Mouse (Mus musculus): ENCODE results near the gene Ugp2. TPM values are rescaled to one million over a fixed set of nuclear protein-coding genes. Genes with fewer than 3 reads are reported as not detected.
"Not testable (repeated sequence)": the region's sequence is repeated elsewhere in the genome, so short reads cannot be mapped to it uniquely, and the experiment has no call there.

Ugp2 gene
- total RNA-seq, 1 experiment from 2014 or later: 118 TPM

- ATAC-seq (replicated peaks; ENCODE audit: insufficient number of reproducible peaks, low FRiP score, low TSS enrichment, poor library complexity, severe bottlenecking): no peak
These were observed 27.5 kb downstream of the Ugp2 start for GRCm38 (mm10) chr11:21343490-21343889.

GRCm38 (mm10) chr11:21339088-21339487, 31.9 kb downstream of the Ugp2 start:
- no peak for ATAC-seq (replicated peaks; ENCODE audit: insufficient number of reproducible peaks, low FRiP score, low TSS enrichment, poor library complexity, severe bottlenecking)

- no peak for ATAC-seq (replicated peaks; ENCODE audit: insufficient number of reproducible peaks, low FRiP score, low TSS enrichment, poor library complexity, severe bottlenecking)
These were observed 33.1 kb downstream of the Ugp2 start for GRCm38 (mm10) chr11:21337855-21338254.

- no peak for ATAC-seq (replicated peaks; ENCODE audit: insufficient number of reproducible peaks, low FRiP score, low TSS enrichment, poor library complexity, severe bottlenecking)
These were observed 38.2 kb downstream of the Ugp2 start for GRCm38 (mm10) chr11:21332639-21333295.

- no peak for ATAC-seq (replicated peaks; ENCODE audit: insufficient number of reproducible peaks, low FRiP score, low TSS enrichment, poor library complexity, severe bottlenecking)
These were observed 42.9 kb downstream of the Ugp2 start for GRCm38 (mm10) chr11:21328141-21328540.

GRCm38 (mm10) chr11:21327486-21327885, 43.5 kb downstream of the Ugp2 start:
- no peak for ATAC-seq (replicated peaks; ENCODE audit: insufficient number of reproducible peaks, low FRiP score, low TSS enrichment, poor library complexity, severe bottlenecking)

- no peak for ATAC-seq (replicated peaks; ENCODE audit: insufficient number of reproducible peaks, low FRiP score, low TSS enrichment, poor library complexity, severe bottlenecking)
These were observed 44.2 kb downstream of the Ugp2 start for GRCm38 (mm10) chr11:21326770-21327169.

- ATAC-seq (replicated peaks; ENCODE audit: insufficient number of reproducible peaks, low FRiP score, low TSS enrichment, poor library complexity, severe bottlenecking): no peak
These were observed 45.2 kb downstream of the Ugp2 start for GRCm38 (mm10) chr11:21325781-21326180.

- ATAC-seq (replicated peaks; ENCODE audit: insufficient number of reproducible peaks, low FRiP score, low TSS enrichment, poor library complexity, severe bottlenecking): no peak
These were observed 48.7 kb downstream of the Ugp2 start for GRCm38 (mm10) chr11:21322349-21322748.

GRCm38 (mm10) chr11:21321577-21321976, 49.4 kb downstream of the Ugp2 start:
- no peak for ATAC-seq (replicated peaks; ENCODE audit: insufficient number of reproducible peaks, low FRiP score, low TSS enrichment, poor library complexity, severe bottlenecking)

GRCm38 (mm10) chr11:21313922-21314657, 56.9 kb downstream of the Ugp2 start:
- ATAC-seq (replicated peaks; ENCODE audit: insufficient number of reproducible peaks, low FRiP score, low TSS enrichment, poor library complexity, severe bottlenecking): no peak

GRCm38 (mm10) chr11:21309516-21309915, 61.5 kb downstream of the Ugp2 start:
- ATAC-seq (replicated peaks; ENCODE audit: insufficient number of reproducible peaks, low FRiP score, low TSS enrichment, poor library complexity, severe bottlenecking): no peak

GRCm38 (mm10) chr11:21308119-21308518, 62.9 kb downstream of the Ugp2 start:
- ATAC-seq (replicated peaks; ENCODE audit: insufficient number of reproducible peaks, low FRiP score, low TSS enrichment, poor library complexity, severe bottlenecking): no peak

- no peak for ATAC-seq (replicated peaks; ENCODE audit: insufficient number of reproducible peaks, low FRiP score, low TSS enrichment, poor library complexity, severe bottlenecking)
These were observed 63.8 kb downstream of the Ugp2 start for GRCm38 (mm10) chr11:21307078-21307668.

- no peak for ATAC-seq (replicated peaks; ENCODE audit: insufficient number of reproducible peaks, low FRiP score, low TSS enrichment, poor library complexity, severe bottlenecking)
These were observed 67.4 kb downstream of the Ugp2 start for GRCm38 (mm10) chr11:21303619-21304018.

GRCm38 (mm10) chr11:21295486-21295885, 75.5 kb downstream of the Ugp2 start:
- no peak for ATAC-seq (replicated peaks; ENCODE audit: insufficient number of reproducible peaks, low FRiP score, low TSS enrichment, poor library complexity, severe bottlenecking)

- not testable (repeated sequence) for ATAC-seq (replicated peaks; ENCODE audit: insufficient number of reproducible peaks, low FRiP score, low TSS enrichment, poor library complexity, severe bottlenecking)
These were observed 82.8 kb downstream of the Ugp2 start for GRCm38 (mm10) chr11:21288153-21288552.

GRCm38 (mm10) chr11:21286391-21286790, 84.6 kb downstream of the Ugp2 start:
- no peak for ATAC-seq (replicated peaks; ENCODE audit: insufficient number of reproducible peaks, low FRiP score, low TSS enrichment, poor library complexity, severe bottlenecking)

GRCm38 (mm10) chr11:21276151-21276550, 94.8 kb downstream of the Ugp2 start:
- no peak for ATAC-seq (replicated peaks; ENCODE audit: insufficient number of reproducible peaks, low FRiP score, low TSS enrichment, poor library complexity, severe bottlenecking)

Data from monocyte, adult 5-6 weeks (primary cell).